Mouse (Mus musculus): ENCODE data around the gene Mill2.
"Not testable (repeated sequence)": the region's sequence is repeated elsewhere in the genome, so short reads cannot be mapped to it uniquely, and the experiment has no call there.

DNA sequence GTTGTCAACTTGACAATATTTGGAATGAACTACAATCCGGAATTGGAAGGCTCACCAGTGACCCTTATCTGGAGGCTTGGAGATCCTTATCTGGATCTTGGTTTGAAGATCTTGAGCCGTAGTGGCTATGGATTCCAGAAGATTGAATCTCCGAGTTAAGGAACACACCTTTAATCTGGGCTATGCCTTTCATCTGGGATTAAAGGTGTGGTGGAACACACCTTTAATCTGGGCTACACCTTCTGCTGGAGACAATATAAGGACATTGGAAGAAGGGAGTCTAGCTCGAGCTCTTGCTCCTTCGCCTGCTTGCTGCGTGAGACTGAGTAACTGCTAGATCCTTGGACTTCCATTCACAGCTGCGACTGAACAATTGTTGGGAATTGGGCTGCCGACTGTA, 31.3 kb downstream of the Mill2 start, which contains the start of gene Pglyrp1:
- not testable (repeated sequence) for TF ChIP-seq POLR2A, CTCF (IDR thresholded peaks at IDR 0.05; ENCODE audit: extremely low read depth, insufficient read depth, low read length)
